Mouse (Mus musculus) heart, embryonic 14.5 days (tissue): ENCODE data around the gene Lasp1. TPM values are rescaled to one million over a fixed set of nuclear protein-coding genes. Genes with fewer than 3 reads are reported as not detected.

Experiments used
- ATAC-seq: fragments of 200-750 bp; cut with Nextera tagmentation; 2 replicates; pipeline ENCODE4 v1.8.0; 2017; ENCODE audit warnings: low read depth, moderate TSS enrichment; ENCODE audit not compliant: insufficient number of reproducible peaks, insufficient read depth, low FRiP score
- H3K27ac ChIP-seq, 2 experiments: fragments of 200-500 bp in 1 of 2; fragments of 300-500 bp in 1 of 2; sonication (generic) in 1 of 2; replicated peaks in 1 of 2; 2 replicates each; pipeline ENCODE4 v1.5.1; 2012 to 2014; ENCODE audit warnings: low read depth in 2 of 2, low read length in 2 of 2, control low read depth in 1 of 2, mild to moderate bottlenecking in 1 of 2, mixed read lengths in 1 of 2; ENCODE audit not compliant: control insufficient read depth in 1 of 2, insufficient read depth in 1 of 2
- H3K27me3 ChIP-seq: fragments of 300-500 bp; sonication (generic); 2 replicates; pipeline ENCODE4 v1.6.1; 2014; ENCODE audit warnings: mild to moderate bottlenecking, low read length, control low read depth; ENCODE audit not compliant: control insufficient read depth, insufficient read depth
- H3K36me3 ChIP-seq: fragments of 300-500 bp; sonication (generic); 2 replicates; pipeline ENCODE4 v1.6.1; 2014; ENCODE audit warnings: mild to moderate bottlenecking, control low read depth, low read length, mixed read lengths; ENCODE audit not compliant: control insufficient read depth, insufficient read depth
- H3K4me1 ChIP-seq, 2 experiments: fragments of 200-500 bp in 1 of 2; fragments of 300-500 bp in 1 of 2; sonication (generic) in 1 of 2; 2 replicates each; pipeline ENCODE4 v1.6.1; 2012 to 2014; ENCODE audit warnings: low read length in 2 of 2, control low read depth in 1 of 2, mixed read lengths in 1 of 2; ENCODE audit not compliant: control insufficient read depth in 2 of 2, insufficient read depth in 2 of 2
- H3K4me2 ChIP-seq: fragments of 300-500 bp; sonication (generic); 2 replicates; pipeline ENCODE4 v1.6.1; 2014; ENCODE audit warnings: mild to moderate bottlenecking, low read length
- H3K4me3 ChIP-seq, 2 experiments: fragments of 200-500 bp in 1 of 2; fragments of 300-500 bp in 1 of 2; sonication (generic) in 1 of 2; 2 replicates each; pipeline ENCODE4 v1.5.1; 2012 to 2014; ENCODE audit warnings: low read length in 2 of 2, mild to moderate bottlenecking in 2 of 2, control low read depth in 1 of 2, low read depth in 1 of 2, moderate library complexity in 1 of 2; ENCODE audit not compliant: control insufficient read depth in 1 of 2, insufficient read depth in 1 of 2
- H3K9ac ChIP-seq: fragments of 300-500 bp; sonication (generic); 2 replicates; pipeline ENCODE4 v1.6.1; 2014; ENCODE audit warnings: mild to moderate bottlenecking, low read length
- H3K9me3 ChIP-seq: fragments of 300-500 bp; sonication (generic); 2 replicates; pipeline ENCODE4 v1.6.1; 2016; ENCODE audit warnings: low read length, control low read depth; ENCODE audit not compliant: control insufficient read depth
- WGBS: fragments of 180-500 bp; shearing (Covaris S2); extraction: QIAGEN DNeasy Blood & Tissue Kit; methylation state at CpG from one replicate; pipeline ENCODE4 v1.1.7; 2014; 5-methylcytosine and 5-hydroxymethylcytosine counted together
- polyA plus RNA-seq: library from polyadenylated mRNA; unstranded; fragments of >200 nt; fragmentation: Nextera tagmentation; extraction: Ambion mirVana; gene quantifications from 2 replicates; pipeline ENCODE4 v1.2.1, GENCODE M21; 2014

Lasp1 gene
- polyA plus RNA-seq, 1 experiment from 2014 or later: 28.1 TPM

GRCm38 (mm10) chr11:97808093-97808492, 9.3 kb downstream of the Lasp1 start:
- peaks cover 76 to 98% of the 10 kb centered on the region in 2 experiments for H3K4me1 ChIP-seq
- H3K27me3 ChIP-seq: no peaks in the 10 kb centered on the region
- H3K36me3 ChIP-seq: peaks cover 30% of the 10 kb centered on the region
- H3K9me3 ChIP-seq: no peaks in the 10 kb centered on the region
- peak overlapping the region; percentile 21; the same call in 1 of the 2 replicates for H3K4me2 ChIP-seq
- ATAC-seq: no peak
- H3K4me3 ChIP-seq: no peak overlapping the region
- peak overlapping the region in 1 of 2 experiments; percentile 69; a peak in 2 of 4 replicates for H3K27ac ChIP-seq
- 37% methylated on average over 2 of the region's 2 CpGs for WGBS
- 0 out of 2 replicates have a peak overlapping the region, but pooled peaks have one; percentile 5 for H3K9ac ChIP-seq

- peak; percentile 49; the same call in 1 of the 2 replicates for ATAC-seq
Measured at GRCm38 (mm10) chr11:97808621-97809234, 9.9 kb downstream of the Lasp1 start.

DNA sequence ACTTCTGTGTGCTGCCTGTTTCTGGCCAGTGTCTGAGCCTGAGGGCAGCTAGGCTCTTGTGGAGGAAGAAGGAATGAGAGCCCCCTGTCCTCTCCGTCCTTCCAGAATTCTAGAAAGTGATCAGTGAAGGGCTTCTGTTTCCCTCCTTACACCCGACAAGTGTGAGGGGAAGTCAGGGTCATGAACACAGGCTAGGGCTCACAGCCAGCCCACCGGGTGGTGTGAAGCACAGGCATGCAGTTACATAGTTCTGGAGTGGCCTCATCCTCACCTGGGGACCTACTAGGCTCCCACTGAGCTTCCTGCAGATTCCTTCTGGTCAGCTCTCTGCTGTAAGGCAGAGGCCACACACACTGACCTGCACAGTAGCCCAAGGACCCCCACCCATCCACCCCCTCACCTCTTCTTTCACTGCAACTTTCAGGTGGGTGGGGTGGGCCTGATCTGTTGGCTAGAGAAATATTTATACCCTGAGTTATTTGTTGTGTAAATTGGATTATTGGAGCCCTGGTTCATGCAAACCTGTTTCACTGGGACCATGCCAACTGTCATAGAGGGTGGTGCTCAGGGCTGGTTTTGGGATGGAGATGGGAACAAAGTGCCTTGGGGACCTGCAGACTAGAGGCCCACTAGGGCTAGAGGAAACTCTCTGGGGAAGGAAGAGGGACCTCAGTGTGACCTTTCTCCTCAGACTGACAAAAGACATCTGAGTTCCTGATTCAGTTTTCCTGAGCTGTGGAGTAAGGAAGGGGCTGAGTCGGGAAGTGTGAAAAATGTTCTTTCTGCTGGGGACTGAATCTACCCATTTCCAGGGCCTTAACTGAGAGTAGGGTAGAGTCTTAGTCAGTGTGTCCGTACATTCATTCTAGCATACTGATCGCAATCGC, 10.7 kb downstream of the Lasp1 start:
- peak overlapping the region; percentile 3; the same call in 1 of the 2 replicates for H3K4me2 ChIP-seq
- 47% methylated on average over 7 of the region's 7 CpGs for WGBS
- no peaks in the 10 kb centered on the region for H3K27me3 ChIP-seq
- H3K4me3 ChIP-seq: no peak overlapping the region
- H3K9me3 ChIP-seq: no peaks in the 10 kb centered on the region
- H3K4me1 ChIP-seq: peaks cover 71 to 93% of the 10 kb centered on the region in 2 experiments
- H3K9ac ChIP-seq: peak overlapping the region; percentile 7
- peaks cover 41% of the 10 kb centered on the region for H3K36me3 ChIP-seq
- ATAC-seq: no peak
- H3K27ac ChIP-seq: peak overlapping the region; percentile 47 to 69

More at GRCm38 (mm10) chr11:97808621-97809234, 9.9 kb downstream of the Lasp1 start:
- H3K9ac ChIP-seq: peak overlapping the region; percentile 7
- H3K27me3 ChIP-seq: no peaks in the 10 kb centered on the region
- H3K27ac ChIP-seq: peak overlapping the region; percentile 47 to 69; a peak in 3 of 4 replicates
- no peaks in the 10 kb centered on the region for H3K9me3 ChIP-seq
- H3K4me2 ChIP-seq: peak overlapping the region; percentile 3; the same call in 1 of the 2 replicates
- no peak overlapping the region for H3K4me3 ChIP-seq
- peaks cover 77 to 95% of the 10 kb centered on the region in 2 experiments for H3K4me1 ChIP-seq
- H3K36me3 ChIP-seq: peaks cover 35% of the 10 kb centered on the region
- 33% methylated on average over 5 of the region's 5 CpGs for WGBS

DNA sequence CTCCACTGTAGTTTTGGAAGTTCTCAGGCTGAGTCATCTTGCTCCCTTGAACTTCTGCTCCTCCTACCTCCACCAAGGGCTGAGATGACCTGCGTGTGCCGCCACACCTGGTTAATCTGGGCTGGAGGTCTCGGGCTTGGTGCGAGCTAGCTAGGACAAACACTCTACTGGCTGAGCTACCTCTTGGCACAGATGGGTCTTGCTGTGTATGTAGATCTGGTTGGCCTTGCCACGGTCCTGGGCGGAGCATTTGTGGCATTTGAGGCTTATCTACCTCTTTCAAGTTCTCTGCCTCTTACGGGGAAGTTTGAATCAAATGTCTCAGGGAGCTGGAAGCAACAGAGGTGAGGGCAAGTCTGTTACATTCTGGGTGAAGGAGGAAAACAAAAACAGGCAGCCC, 11.6 kb downstream of the Lasp1 start:
- Histone ChIP-seq H3K4me1 (peaks cover 66 to 90% of the 10 kb centered on the region in 2 experiments), H3K27ac (no peak overlapping the region), H3K9me3 (no peaks in the 10 kb centered on the region), H3K4me3 (no peak overlapping the region), H3K4me2 (no peak overlapping the region), H3K36me3 (peaks cover 49% of the 10 kb centered on the region), H3K27me3 (no peaks in the 10 kb centered on the region), H3K9ac (no peak overlapping the region)
- no peak for ATAC-seq
- 55% methylated on average over 7 of the region's 7 CpGs for WGBS

DNA sequence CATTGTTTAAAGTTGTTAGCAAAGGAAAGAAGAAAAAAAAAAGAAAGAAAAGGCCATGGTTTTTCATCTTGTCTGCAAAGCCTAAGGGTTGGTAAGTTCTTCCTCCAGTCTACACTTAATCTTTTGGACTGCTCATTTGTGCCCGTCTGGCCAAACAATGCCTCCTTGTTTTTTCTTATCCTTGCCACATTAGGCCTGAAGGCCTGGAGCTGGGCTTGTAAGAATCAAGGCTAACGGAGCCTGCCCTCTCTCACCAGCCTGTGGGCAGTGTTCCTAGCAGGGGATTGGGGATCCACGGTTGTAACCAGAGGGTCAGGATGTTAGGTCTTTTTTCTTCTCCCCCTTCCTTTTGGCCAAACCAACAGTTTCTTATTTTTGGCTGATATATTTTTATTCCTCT, 12.2 kb downstream of the Lasp1 start:
- ATAC-seq: no peak
- H3K9me3 ChIP-seq: no peaks in the 10 kb centered on the region
- H3K4me2 ChIP-seq: no peak overlapping the region
- no peak overlapping the region for H3K27ac ChIP-seq
- H3K4me3 ChIP-seq: no peak overlapping the region
- no peak overlapping the region for H3K9ac ChIP-seq
- peaks cover 66 to 90% of the 10 kb centered on the region in 2 experiments for H3K4me1 ChIP-seq
- H3K36me3 ChIP-seq: peaks cover 56% of the 10 kb centered on the region
- no peaks in the 10 kb centered on the region for H3K27me3 ChIP-seq
- 64% methylated on average over 3 of the region's 3 CpGs for WGBS

GRCm38 (mm10) chr11:97811569-97812362, 13.0 kb downstream of the Lasp1 start:
- Histone ChIP-seq H3K27ac (no peak overlapping the region), H3K4me3 (no peak overlapping the region), H3K27me3 (no peaks in the 10 kb centered on the region), H3K36me3 (peaks cover 62% of the 10 kb centered on the region), H3K9ac (peak overlapping the region; percentile 38; the same call in 1 of the 2 replicates), H3K4me2 (no peak overlapping the region), H3K9me3 (no peaks in the 10 kb centered on the region), H3K4me1 (peaks cover 62 to 90% of the 10 kb centered on the region in 2 experiments)
- no peak for ATAC-seq
- WGBS: 42% methylated on average over 12 of the region's 13 CpGs

DNA sequence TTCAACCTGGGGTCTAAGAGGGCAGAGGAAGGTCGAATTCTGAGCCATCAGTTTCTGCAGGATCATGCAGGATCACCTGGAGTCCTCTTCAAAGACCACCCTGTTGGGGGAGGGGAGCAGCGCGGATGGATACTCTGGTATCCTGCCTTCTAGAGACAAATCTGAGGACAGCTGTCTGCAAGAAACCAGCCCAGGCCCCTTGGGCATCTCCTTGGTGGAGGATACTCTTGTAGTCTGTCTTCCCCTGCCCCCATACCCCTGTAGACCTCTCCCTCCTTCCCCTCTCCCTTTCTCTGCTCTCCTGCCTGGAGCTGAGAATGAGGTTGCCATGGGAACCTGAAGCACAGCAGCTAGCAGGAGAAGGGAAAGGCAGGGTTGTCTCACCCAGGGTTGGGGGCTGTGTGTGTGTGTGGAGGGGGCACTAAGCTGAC, 13.7 kb downstream of the Lasp1 start:
- H3K4me3 ChIP-seq: no peak overlapping the region
- H3K9ac ChIP-seq: no peak overlapping the region
- peaks cover 58% of the 10 kb centered on the region for H3K36me3 ChIP-seq
- peaks cover 66 to 91% of the 10 kb centered on the region in 2 experiments for H3K4me1 ChIP-seq
- 45% methylated on average over 3 of the region's 3 CpGs for WGBS
- no peak overlapping the region for H3K4me2 ChIP-seq
- no peaks in the 10 kb centered on the region for H3K9me3 ChIP-seq
- H3K27ac ChIP-seq: no peak overlapping the region
- no peaks in the 10 kb centered on the region for H3K27me3 ChIP-seq
- no peak for ATAC-seq
